Mouse (Mus musculus): ENCODE results near the gene Upb1. TPM values are rescaled to one million over a fixed set of nuclear protein-coding genes. Genes with fewer than 3 reads are reported as not detected.

Gene Upb1
- total RNA-seq, 2 experiments from 2014 or later: 0.40 to 0.76 TPM

- no peak for DNase-seq
Observed at GRCm38 (mm10) chr10:75428049-75429003, 27.4 kb downstream of the Upb1 start.

GRCm38 (mm10) chr10:75429004-75429380, 28.1 kb downstream of the Upb1 start:
- DNase-seq: no peak

GRCm38 (mm10) chr10:75429522-75430146, 28.7 kb downstream of the Upb1 start:
- no peak for DNase-seq

GRCm38 (mm10) chr10:75430147-75430537, 29.2 kb downstream of the Upb1 start:
- no peak for DNase-seq

GRCm38 (mm10) chr10:75430633-75431032, 29.7 kb downstream of the Upb1 start:
- no peak for DNase-seq

GRCm38 (mm10) chr10:75436604-75437217, 35.8 kb downstream of the Upb1 start:
- peak; percentile 75 to 85 for DNase-seq

GRCm38 (mm10) chr10:75437284-75437683, 36.4 kb downstream of the Upb1 start:
- DNase-seq: no peak

GRCm38 (mm10) chr10:75438132-75438810, 37.4 kb downstream of the Upb1 start:
- peak; percentile 50 to 69 for DNase-seq

GRCm38 (mm10) chr10:75439211-75439811, 38.4 kb downstream of the Upb1 start:
- DNase-seq: peak in 1 of 2 experiments; percentile 57

GRCm38 (mm10) chr10:75440756-75441155, 39.8 kb downstream of the Upb1 start:
- no peak for DNase-seq

- no peak for DNase-seq
Observed at GRCm38 (mm10) chr10:75441800-75442199, 40.9 kb downstream of the Upb1 start.

GRCm38 (mm10) chr10:75443017-75443416, 42.1 kb downstream of the Upb1 start:
- no peak for DNase-seq

- DNase-seq: peak in 1 of 2 experiments; percentile 15
Observed at GRCm38 (mm10) chr10:75444111-75444826, 43.4 kb downstream of the Upb1 start.

GRCm38 (mm10) chr10:75445030-75445429, 44.1 kb downstream of the Upb1 start:
- no peak for DNase-seq

GRCm38 (mm10) chr10:75446501-75447083, 45.7 kb downstream of the Upb1 start:
- peak in 1 of 2 experiments; percentile 40 for DNase-seq

- DNase-seq: no peak
Observed at GRCm38 (mm10) chr10:75447489-75447888, 46.6 kb downstream of the Upb1 start.

- DNase-seq: no peak
Observed at GRCm38 (mm10) chr10:75448806-75449420, 48.0 kb downstream of the Upb1 start.

GRCm38 (mm10) chr10:75450331-75450730, 49.4 kb downstream of the Upb1 start:
- DNase-seq: no peak

GRCm38 (mm10) chr10:75451036-75451786, 50.3 kb downstream of the Upb1 start:
- DNase-seq: peak; percentile 72 to 81
